ENCODE assay signal across 19 mouse cellular contexts in genomic region chr11:29725167-29725566, GRCm38 (mm10).
"Had no signal": no experiment of that assay in that cellular context is flagged by ENCODE, and none has a peak within 500 bp of the region (broad histone marks: within the 10 kb centered on the region; RNA-seq: fewer than 3 reads in every experiment).

No protein-coding gene starts in this region.

- H3K27me3 ChIP-seq: liver, embryonic 13.5 days; neural tube, embryonic 12.5 days; neural tube, embryonic 15.5 days had no signal

- H3K4me2 ChIP-seq: liver, embryonic 13.5 days; lung, embryonic 14.5 days; midbrain, embryonic 11.5 days; neural tube, embryonic 12.5 days; neural tube, embryonic 15.5 days had no signal

- H3K4me3 ChIP-seq: liver, embryonic 13.5 days; neural tube, embryonic 12.5 days; neural tube, embryonic 15.5 days had no signal

- DNase-seq: kidney, adult 2 months; kidney, postnatal 25 days; liver, embryonic 13.5 days; lung, embryonic 14.5 days; lung, postnatal 36 days; midbrain, embryonic 14.5 days; right cerebral cortex, adult 18-20 months; right cerebral cortex, postnatal 14 days; right cerebral cortex, postnatal 4 days; spleen, adult 18-20 months; thymus, adult 2 months; thymus, postnatal 14 days; thymus, postnatal 4 days had no signal

- H3K36me3 ChIP-seq: liver, embryonic 13.5 days; neural tube, embryonic 12.5 days; neural tube, embryonic 15.5 days had no signal

- H3K9me3 ChIP-seq: liver, embryonic 13.5 days; neural tube, embryonic 12.5 days; neural tube, embryonic 15.5 days had no signal

- H3K27ac ChIP-seq: kidney, postnatal 0 days; liver, embryonic 13.5 days; neural tube, embryonic 12.5 days; neural tube, embryonic 15.5 days had no signal

- H3K4me1 ChIP-seq: liver, embryonic 13.5 days; neural tube, embryonic 12.5 days; neural tube, embryonic 15.5 days had no signal

- H3K9ac ChIP-seq: liver, embryonic 13.5 days; lung, embryonic 14.5 days; neural tube, embryonic 12.5 days; neural tube, embryonic 15.5 days had no signal

- ATAC-seq: intestine, postnatal 0 days; lung, postnatal 0 days had no signal
